Mouse (Mus musculus) mouse embryonic stem cell (cell line): ENCODE data around the gene Csrnp1.

Experiments used
- in situ Hi-C, 2 experiments: fragments of 300-500 bp; cut with MboI; formaldehyde crosslinking; loops; 1 replicate in 1 of 2; 3 replicates in 1 of 2; pipeline ENCODE4 v1.14.3; 2019 to 2020; ENCODE audit warnings: low sequenced_read_pairs in 2 of 2, low pct_unique_long_range_greater_than_20kb in 1 of 2, mixed read lengths in 1 of 2; ENCODE audit not compliant: unreplicated experiment in 1 of 2

Csrnp1 gene

GRCm38 (mm10) chr9:119966221-119966910 lies 18.1 kb downstream of the Csrnp1 start:
- in situ Hi-C loops = no loop called here

- in situ Hi-C loops = no loop called here
These were observed 19.3 kb downstream of the Csrnp1 start for GRCm38 (mm10) chr9:119965186-119965585.

GRCm38 (mm10) chr9:119964206-119964605 lies 20.3 kb downstream of the Csrnp1 start:
- in situ Hi-C loops = no loop called here

GRCm38 (mm10) chr9:119962987-119963667 lies 21.3 kb downstream of the Csrnp1 start:
- in situ Hi-C loops = no loop called here

- in situ Hi-C loops = no loop called here
These were observed 22.2 kb downstream of the Csrnp1 start for GRCm38 (mm10) chr9:119962216-119962615.

GRCm38 (mm10) chr9:119958835-119959234 lies 25.6 kb downstream of the Csrnp1 start:
- in situ Hi-C loops = no loop called here

GRCm38 (mm10) chr9:119951388-119951787 lies 33.1 kb downstream of the Csrnp1 start:
- in situ Hi-C loops = no loop called here

GRCm38 (mm10) chr9:119950434-119950833 lies 34.0 kb downstream of the Csrnp1 start:
- in situ Hi-C loops = no loop called here

- in situ Hi-C loops = no loop called here
These were observed 35.7 kb downstream of the Csrnp1 start for GRCm38 (mm10) chr9:119948804-119949203.

- in situ Hi-C loops = no loop called here
These were observed 39.1 kb downstream of the Csrnp1 start for GRCm38 (mm10) chr9:119945173-119945900.

- in situ Hi-C loops = no loop called here
These were observed 41.1 kb downstream of the Csrnp1 start for GRCm38 (mm10) chr9:119943326-119943725.

GRCm38 (mm10) chr9:119941861-119942260 lies 42.6 kb downstream of the Csrnp1 start:
- in situ Hi-C loops = no loop called here

- in situ Hi-C loops = no loop called here
These were observed 43.1 kb downstream of the Csrnp1 start for GRCm38 (mm10) chr9:119941407-119941806.

GRCm38 (mm10) chr9:119939646-119940045 lies 44.8 kb downstream of the Csrnp1 start:
- in situ Hi-C loops = no loop called here

GRCm38 (mm10) chr9:119938496-119938895 lies 46.0 kb downstream of the Csrnp1 start:
- in situ Hi-C loops = no loop called here

GRCm38 (mm10) chr9:119937005-119937773 lies 47.3 kb downstream of the Csrnp1 start, which contains the start of the genes Gorasp1 and Ttc21a:
Gorasp1 (minus strand) TSS chr9:119937565.
Ttc21a (plus strand) TSS chr9:119937606.
- in situ Hi-C loops = no loop called here

- in situ Hi-C loops = no loop called here
These were observed 50.8 kb downstream of the Csrnp1 start for GRCm38 (mm10) chr9:119933675-119934074.

GRCm38 (mm10) chr9:119932358-119932757 lies 52.1 kb downstream of the Csrnp1 start:
- in situ Hi-C loops = no loop called here

GRCm38 (mm10) chr9:119926497-119926896 lies 58.0 kb downstream of the Csrnp1 start:
- in situ Hi-C loops = no loop called here
